Mouse (Mus musculus) right cerebral cortex, postnatal 36 days (tissue): ENCODE data around the gene Gm29609.
"Not testable (repeated sequence)": the region's sequence is repeated elsewhere in the genome, so short reads cannot be mapped to it uniquely, and the experiment has no call there.

ENCODE experiments used
- DNase-seq, 2 experiments: peaks; one replicate each; pipeline ENCODE4 v3.0.0; 2022; ENCODE audit warnings: low spot score in 2 of 2, mixed read lengths in 1 of 2

The Gm29609 gene

GRCm38 (mm10) chr5:31179766-31180630 is at the start of gene Gm29609, which contains the start of gene Gtf3c2:
Gene Gm29609 (minus strand): TSS chr5:31179911.
Gene Gtf3c2 (minus strand): TSS chr5:31180144.
- DNase-seq: peak; percentile 96 to 97

DNA sequence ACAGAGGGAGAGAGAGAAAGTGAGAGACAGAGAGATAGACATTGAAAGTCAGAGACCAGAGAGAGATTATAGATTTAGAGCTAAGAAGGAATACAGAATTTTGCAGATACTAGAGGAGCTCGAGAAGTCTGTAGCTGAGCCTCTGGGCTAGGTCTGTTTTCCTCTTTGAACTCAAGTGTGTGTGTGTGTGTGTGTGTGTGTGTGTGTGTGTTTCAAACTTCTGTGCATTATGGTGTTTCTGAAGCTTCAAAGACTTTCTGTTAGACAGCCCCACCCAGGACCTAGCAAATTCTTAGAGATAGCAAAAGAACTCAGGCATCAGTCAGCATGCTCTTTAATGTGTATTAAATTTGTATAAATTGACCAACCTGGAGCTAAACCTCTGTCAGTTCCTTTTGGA is 46.9 kb upstream of the Gm29609 start:
- DNase-seq: no peak

DNA sequence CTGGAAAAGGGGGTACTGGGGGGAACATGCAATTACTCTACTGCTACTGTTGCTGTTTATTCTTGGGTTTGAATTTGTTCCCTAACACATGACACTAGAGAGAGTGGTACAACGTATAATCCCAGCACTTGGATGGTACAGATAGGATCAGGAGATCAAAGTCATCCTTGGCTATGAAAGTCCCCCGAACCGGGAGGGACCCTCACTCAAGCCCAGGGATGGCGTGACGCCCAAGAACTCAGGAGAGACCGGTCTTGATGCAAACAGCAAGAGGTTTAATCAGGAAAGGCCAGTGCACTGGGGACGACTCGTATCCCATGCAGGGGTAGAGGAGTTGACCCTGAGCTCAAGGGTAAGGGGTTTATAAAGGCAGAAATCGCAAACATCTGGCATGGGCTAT is 43.0 kb upstream of the Gm29609 start:
- no peak for DNase-seq

DNA sequence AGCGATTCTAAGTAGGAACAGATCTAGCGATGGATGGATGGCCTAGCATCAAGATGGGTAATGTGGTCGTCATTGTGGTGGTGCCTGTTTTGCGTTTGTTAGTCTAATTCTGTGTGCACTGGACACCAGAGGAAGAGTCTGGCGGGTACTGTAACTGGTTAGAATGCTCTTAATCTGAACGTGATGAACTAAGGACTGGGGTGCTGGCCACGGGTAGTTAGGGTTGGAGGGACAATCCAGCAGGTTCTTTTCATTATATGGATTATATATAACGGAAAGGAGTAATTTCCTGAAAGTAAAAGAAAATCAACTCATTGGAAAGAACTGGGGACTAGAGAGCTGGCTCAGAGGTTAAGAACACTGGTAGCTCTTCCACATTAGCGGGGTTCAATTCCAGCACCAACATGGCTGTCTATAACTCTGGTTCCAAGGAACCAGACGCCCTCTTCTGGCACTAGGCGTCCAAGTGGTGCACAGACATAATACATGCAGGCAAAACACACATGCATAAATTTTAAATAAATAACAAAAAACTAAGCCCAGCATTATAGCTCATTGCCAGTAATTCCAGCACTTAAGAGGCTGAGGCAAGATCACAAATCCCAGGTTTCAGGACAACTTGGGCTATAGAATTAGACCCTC is 41.7 kb upstream of the Gm29609 start:
- DNase-seq: no peak

GRCm38 (mm10) chr5:31220448-31221303 is 41.0 kb upstream of the Gm29609 start, which contains the start of gene Ppm1g:
Gene Ppm1g (minus strand): TSS chr5:31220687.
- DNase-seq: peak; percentile 93

GRCm38 (mm10) chr5:31219911-31220447 is 40.3 kb upstream of the Gm29609 start:
- peak in 1 of 2 experiments; percentile 39 for DNase-seq

GRCm38 (mm10) chr5:31219474-31219873 is 39.8 kb upstream of the Gm29609 start:
- no peak for DNase-seq

DNA sequence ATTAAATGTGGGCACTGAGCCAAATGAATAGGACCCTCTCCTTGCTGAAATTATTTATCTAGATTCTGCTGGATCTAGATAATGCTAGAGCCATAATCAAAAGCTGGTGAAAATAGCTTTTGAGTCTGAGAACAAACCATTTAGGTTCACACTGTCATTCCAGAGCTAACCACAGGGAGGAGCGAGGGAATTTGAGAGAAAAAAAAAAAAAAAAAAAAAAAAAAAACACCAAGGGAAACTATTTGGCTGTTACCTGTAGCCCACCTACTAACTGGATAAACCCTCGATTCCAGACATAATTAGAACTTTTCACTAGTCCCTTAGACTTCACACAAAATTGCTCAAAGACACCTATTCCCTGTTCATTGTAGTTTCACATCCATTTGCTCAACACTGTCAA is 39.4 kb upstream of the Gm29609 start:
- no peak for DNase-seq

- no peak for DNase-seq
Measured at GRCm38 (mm10) chr5:31218294-31218693, 38.6 kb upstream of the Gm29609 start.

- not testable (repeated sequence) for DNase-seq
Measured at GRCm38 (mm10) chr5:31216554-31216953, 36.8 kb upstream of the Gm29609 start.

- DNase-seq: no peak
Measured at GRCm38 (mm10) chr5:31204421-31204820, 24.7 kb upstream of the Gm29609 start.

DNA sequence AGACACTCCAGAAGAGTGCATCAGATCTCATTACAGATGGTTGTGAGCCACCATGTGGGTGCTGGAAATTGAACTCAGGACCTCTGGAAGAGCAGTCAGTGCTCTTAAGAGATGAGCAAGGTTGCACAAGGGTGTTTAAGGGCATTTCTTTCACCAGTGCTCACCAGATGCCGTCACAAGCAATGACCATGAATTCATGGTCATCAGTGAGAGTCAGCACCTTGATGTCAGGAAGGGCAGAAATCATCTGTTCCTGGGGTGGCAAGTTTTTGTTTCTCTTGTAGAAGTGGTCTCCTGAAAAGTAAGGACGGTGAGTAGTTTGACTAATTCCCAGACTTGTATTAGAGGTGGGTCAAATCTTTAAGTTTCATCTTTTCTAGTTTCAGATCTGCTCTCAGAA is 24.2 kb upstream of the Gm29609 start:
- no peak for DNase-seq

- no peak for DNase-seq
Measured at GRCm38 (mm10) chr5:31202933-31203332, 23.2 kb upstream of the Gm29609 start.

GRCm38 (mm10) chr5:31201742-31202590 is 22.3 kb upstream of the Gm29609 start, which contains the start of gene Zfp513:
Gene Zfp513 (minus strand): TSS chr5:31202303.
- peak; percentile 98 to 99 for DNase-seq

GRCm38 (mm10) chr5:31201042-31201741 is 21.5 kb upstream of the Gm29609 start:
- DNase-seq: no peak

- DNase-seq: no peak
Measured at GRCm38 (mm10) chr5:31200327-31200768, 20.6 kb upstream of the Gm29609 start.

- DNase-seq: no peak
Measured at GRCm38 (mm10) chr5:31199893-31200292, 20.2 kb upstream of the Gm29609 start.

GRCm38 (mm10) chr5:31199321-31199892 is 19.7 kb upstream of the Gm29609 start:
- DNase-seq: no peak

DNA sequence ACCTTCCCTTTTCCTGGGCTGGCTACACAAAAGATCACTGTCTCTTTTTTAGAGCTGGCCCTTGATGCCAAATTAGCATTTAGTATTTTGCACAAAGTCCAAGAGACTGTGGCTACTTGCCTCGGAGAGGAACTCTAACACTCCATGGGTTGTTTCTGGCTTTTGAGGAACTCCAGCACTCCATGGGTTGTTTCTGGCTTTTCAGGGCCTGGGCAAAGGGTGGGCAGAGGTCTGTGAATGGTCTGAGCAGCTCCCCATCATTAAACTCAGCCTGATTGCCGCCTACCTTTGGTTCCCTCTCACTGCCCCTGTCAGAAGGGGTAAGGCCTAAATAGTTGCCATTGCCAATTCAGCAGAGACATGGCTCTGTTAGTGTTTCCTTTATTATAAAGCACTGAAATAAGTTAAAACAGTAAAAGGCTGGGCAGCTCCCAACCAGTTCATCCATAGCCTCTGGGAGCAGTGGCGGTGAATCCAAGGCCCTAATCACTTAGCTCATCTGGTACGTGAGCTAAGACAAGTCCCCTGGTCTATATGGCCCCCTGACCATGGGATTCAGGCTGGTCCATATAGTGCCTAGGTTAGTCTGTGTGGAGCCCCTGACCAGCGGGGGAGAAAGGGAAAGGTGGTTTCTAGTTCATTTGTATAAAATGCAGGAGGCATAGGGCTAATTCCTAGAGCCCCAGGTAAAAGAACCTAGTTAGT is 19.1 kb upstream of the Gm29609 start:
- DNase-seq: no peak
